Mouse (Mus musculus) hindbrain, embryonic 12.5 days (tissue): ENCODE data around the gene Mast3. TPM values are rescaled to one million over a fixed set of nuclear protein-coding genes. Genes with fewer than 3 reads are reported as not detected.

Experiments
- ATAC-seq: fragments of 200-750 bp; cut with Nextera tagmentation; 2 replicates; pipeline ENCODE4 v1.8.0; 2017; ENCODE audit warnings: moderate TSS enrichment; ENCODE audit not compliant: low FRiP score
- H3K27ac ChIP-seq: fragments of 300-500 bp; sonication (generic); 2 replicates; pipeline ENCODE4 v1.5.1; 2016; ENCODE audit warnings: mild to moderate bottlenecking
- H3K27me3 ChIP-seq: fragments of 300-500 bp; sonication (generic); 2 replicates; pipeline ENCODE4 v1.6.1; 2016; ENCODE audit warnings: mild to moderate bottlenecking
- H3K36me3 ChIP-seq: fragments of 300-500 bp; sonication (generic); 2 replicates; pipeline ENCODE4 v1.6.1; 2016; ENCODE audit warnings: mild to moderate bottlenecking
- H3K4me1 ChIP-seq: fragments of 300-500 bp; sonication (generic); 2 replicates; pipeline ENCODE4 v1.6.1; 2016
- H3K4me2 ChIP-seq: fragments of 300-500 bp; sonication (generic); replicated peaks from 2 replicates; pipeline ENCODE4 v1.6.1; 2016; ENCODE audit warnings: mild to moderate bottlenecking
- H3K4me3 ChIP-seq: fragments of 300-500 bp; sonication (generic); 2 replicates; pipeline ENCODE4 v1.5.1; 2016; ENCODE audit warnings: mild to moderate bottlenecking
- H3K9ac ChIP-seq: fragments of 300-500 bp; sonication (generic); 2 replicates; pipeline ENCODE4 v1.6.1; 2016; ENCODE audit warnings: mild to moderate bottlenecking, moderate library complexity
- H3K9me3 ChIP-seq: fragments of 300-500 bp; sonication (generic); replicated peaks from 2 replicates; pipeline ENCODE4 v1.6.1; 2016; ENCODE audit warnings: mild to moderate bottlenecking
- WGBS: fragments of 180-500 bp; shearing (Covaris S2); methylation state at CpG from one replicate; pipeline ENCODE4 v1.1.7; 2016; 5-methylcytosine and 5-hydroxymethylcytosine counted together
- polyA plus RNA-seq: library from polyadenylated mRNA; unstranded; fragments of >200 nt; fragmentation: Nextera tagmentation; extraction: Ambion mirVana; gene quantifications from 2 replicates; pipeline ENCODE4 v1.2.1, GENCODE M21; 2016

Mast3 gene
- polyA plus RNA-seq, 1 experiment from 2014 or later: 17.7 TPM

DNA sequence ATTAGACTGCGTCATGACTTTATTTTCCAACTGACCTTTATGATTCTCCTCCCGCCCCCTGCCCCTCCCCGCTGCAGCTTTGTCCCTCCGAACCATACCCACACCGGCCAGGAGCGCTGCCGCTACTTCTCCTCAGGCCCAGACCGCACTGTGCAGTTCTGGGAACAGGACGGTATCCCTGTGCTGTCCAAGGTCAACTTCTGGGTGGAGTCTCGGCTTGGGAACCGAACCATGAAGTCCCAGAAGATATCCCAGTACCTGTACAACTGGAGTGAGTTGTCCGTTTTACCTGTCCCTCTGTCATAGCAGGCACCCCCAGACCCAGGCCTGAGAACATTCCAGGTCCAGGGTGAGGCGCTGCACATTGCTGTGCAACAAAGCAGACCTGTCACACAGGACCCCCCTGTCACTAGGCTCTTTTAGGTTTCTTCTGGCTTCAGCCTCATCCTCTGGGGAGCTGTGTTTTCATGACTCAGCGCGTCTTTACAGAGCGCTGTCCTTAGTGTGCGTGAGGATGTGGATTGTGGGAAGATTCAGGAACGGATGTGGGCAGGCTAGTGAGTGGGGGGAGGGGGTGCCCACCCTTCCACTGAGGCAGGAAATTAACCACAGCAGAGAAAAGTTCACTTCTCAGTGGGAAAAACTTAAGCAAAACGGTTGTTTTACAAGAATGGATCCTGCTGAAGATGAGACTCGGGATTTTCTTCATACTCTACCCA lies 6.3 kb upstream of the Mast3 start:
- H3K4me3 ChIP-seq: no peak overlapping the region

DNA sequence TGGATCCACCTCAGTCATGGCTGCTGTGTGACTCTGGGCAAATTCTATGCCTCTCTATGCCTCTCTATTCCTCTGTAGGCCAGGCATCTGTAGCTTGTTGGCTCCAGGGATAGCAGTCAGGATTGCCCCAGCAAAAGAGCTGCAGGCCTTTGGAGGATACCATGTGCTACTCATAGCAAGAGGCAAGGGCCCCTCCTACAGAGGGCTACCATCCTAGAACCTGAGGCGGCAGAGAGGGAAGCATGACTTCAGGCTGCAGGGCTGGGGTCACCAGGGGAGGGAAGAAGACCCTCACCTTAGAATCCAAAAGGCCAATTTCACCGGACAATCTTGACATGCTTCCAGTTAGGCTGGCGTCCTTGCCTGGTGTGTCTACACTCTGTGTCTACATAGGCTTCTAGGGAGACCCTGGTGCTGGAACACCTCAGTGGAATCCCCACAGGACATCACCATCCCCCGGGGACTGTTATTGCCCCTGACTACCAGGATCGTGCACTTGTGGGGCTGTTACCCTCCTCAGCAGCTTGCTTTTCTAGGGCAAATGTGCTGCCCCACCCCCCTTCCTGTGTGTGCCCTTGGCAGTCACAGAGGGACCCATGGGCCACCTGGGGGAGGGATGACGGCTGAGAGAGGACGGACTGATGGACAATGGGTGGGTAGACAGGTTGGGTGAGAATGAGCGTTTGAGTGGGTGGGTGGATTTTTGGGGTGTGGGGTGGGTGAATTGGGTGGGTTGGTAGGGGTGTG lies 4.3 kb upstream of the Mast3 start:
- H3K9me3 ChIP-seq: no peaks in the 10 kb centered on the region
- no peaks in the 10 kb centered on the region for H3K36me3 ChIP-seq
- no peak overlapping the region for H3K4me3 ChIP-seq
- no peak overlapping the region for H3K27ac ChIP-seq
- H3K4me1 ChIP-seq: peaks cover 9% of the 10 kb centered on the region; the same call in 1 of the 2 replicates
- peaks cover 36% of the 10 kb centered on the region for H3K27me3 ChIP-seq
- no peak for ATAC-seq
- H3K4me2 ChIP-seq: no peak overlapping the region
- H3K9ac ChIP-seq: no peak overlapping the region
- WGBS: 75% methylated on average over 8 of the region's 8 CpGs

More for the DNA sequence above, 6.3 kb upstream of the Mast3 start:
- no peak for ATAC-seq
- H3K4me1 ChIP-seq: no peaks in the 10 kb centered on the region
- 74% methylated on average over 20 of the region's 20 CpGs for WGBS
- H3K36me3 ChIP-seq: no peaks in the 10 kb centered on the region
- H3K4me2 ChIP-seq: no peak overlapping the region
- no peaks in the 10 kb centered on the region for H3K9me3 ChIP-seq
- H3K9ac ChIP-seq: no peak overlapping the region
- no peak overlapping the region for H3K27ac ChIP-seq
- peaks cover 37% of the 10 kb centered on the region for H3K27me3 ChIP-seq

DNA sequence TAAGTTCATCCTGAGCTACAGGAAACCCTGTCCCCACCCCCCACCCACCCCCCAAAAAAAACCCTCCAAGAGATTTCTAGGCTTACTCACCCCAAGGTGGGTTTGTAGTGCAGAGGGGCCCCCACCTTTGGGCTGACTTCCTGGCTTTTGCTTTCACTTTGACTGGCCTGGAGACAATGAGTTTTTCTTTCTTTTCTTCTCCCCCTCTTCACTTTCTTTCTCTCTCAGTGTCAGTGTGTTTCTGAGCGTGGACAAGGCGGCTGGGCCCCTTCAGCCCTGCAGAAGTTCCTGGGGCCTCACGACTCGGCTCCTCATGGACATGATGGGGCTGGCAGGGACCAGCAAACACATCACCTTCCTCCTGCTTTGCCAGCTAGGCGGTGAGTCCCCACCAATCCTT lies 3.4 kb upstream of the Mast3 start, which contains the start of gene Il12rb1:
Il12rb1 (plus strand) TSS at position 211 of the 400 bp plus-strand sequence.
- 54% methylated on average over 5 of the region's 5 CpGs for WGBS
- Histone ChIP-seq H3K4me1 (peaks cover 16% of the 10 kb centered on the region), H3K27me3 (peaks cover 42% of the 10 kb centered on the region), H3K36me3 (no peaks in the 10 kb centered on the region), H3K4me3 (no peak within 1 kb of the TSS), H3K9ac (no peak within 1 kb of the TSS), H3K27ac (no peak within 1 kb of the TSS), H3K4me2 (no peak within 1 kb of the TSS), H3K9me3 (no peaks in the 10 kb centered on the region)
- no peak for ATAC-seq

- no peaks in the 10 kb centered on the region for H3K36me3 ChIP-seq
- H3K9ac ChIP-seq: no peak overlapping the region
- H3K4me3 ChIP-seq: no peak overlapping the region
- H3K4me1 ChIP-seq: peaks cover 16% of the 10 kb centered on the region
- 53% methylated on average over 1 of the region's 1 CpGs for WGBS
- no peak for ATAC-seq
- no peak overlapping the region for H3K4me2 ChIP-seq
- peaks cover 52% of the 10 kb centered on the region for H3K27me3 ChIP-seq
- no peaks in the 10 kb centered on the region for H3K9me3 ChIP-seq
- H3K27ac ChIP-seq: no peak overlapping the region
Measured at GRCm38 (mm10) chr8:70807304-70807703, 2.5 kb upstream of the Mast3 start.

DNA sequence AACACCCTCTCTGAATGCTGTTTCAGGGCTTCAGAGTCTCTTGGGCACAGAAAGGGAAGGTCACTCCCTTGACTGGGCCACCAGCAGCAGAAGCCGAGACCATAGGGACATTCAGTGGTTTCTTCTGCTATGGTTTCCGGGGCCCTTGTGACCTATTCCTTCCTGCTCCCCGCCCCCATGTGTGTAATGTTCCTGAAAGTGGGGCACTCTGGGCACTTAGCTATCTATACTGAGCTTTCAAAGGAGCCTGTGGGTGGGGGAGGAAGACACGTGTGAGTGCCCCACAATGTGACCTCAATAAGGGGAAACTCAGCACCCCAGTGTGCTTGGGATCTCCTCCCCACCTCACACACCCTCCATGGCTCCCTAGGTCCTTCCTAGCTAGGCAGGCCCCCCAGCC lies 1.7 kb upstream of the Mast3 start:
- H3K4me2 ChIP-seq: no peak overlapping the region
- H3K36me3 ChIP-seq: no peaks in the 10 kb centered on the region
- WGBS: 77% methylated on average over 4 of the region's 4 CpGs
- no peak overlapping the region for H3K9ac ChIP-seq
- H3K4me3 ChIP-seq: no peak overlapping the region
- no peak overlapping the region for H3K27ac ChIP-seq
- peaks cover 59% of the 10 kb centered on the region for H3K27me3 ChIP-seq
- H3K4me1 ChIP-seq: peaks cover 16% of the 10 kb centered on the region
- ATAC-seq: no peak
- H3K9me3 ChIP-seq: no peaks in the 10 kb centered on the region

DNA sequence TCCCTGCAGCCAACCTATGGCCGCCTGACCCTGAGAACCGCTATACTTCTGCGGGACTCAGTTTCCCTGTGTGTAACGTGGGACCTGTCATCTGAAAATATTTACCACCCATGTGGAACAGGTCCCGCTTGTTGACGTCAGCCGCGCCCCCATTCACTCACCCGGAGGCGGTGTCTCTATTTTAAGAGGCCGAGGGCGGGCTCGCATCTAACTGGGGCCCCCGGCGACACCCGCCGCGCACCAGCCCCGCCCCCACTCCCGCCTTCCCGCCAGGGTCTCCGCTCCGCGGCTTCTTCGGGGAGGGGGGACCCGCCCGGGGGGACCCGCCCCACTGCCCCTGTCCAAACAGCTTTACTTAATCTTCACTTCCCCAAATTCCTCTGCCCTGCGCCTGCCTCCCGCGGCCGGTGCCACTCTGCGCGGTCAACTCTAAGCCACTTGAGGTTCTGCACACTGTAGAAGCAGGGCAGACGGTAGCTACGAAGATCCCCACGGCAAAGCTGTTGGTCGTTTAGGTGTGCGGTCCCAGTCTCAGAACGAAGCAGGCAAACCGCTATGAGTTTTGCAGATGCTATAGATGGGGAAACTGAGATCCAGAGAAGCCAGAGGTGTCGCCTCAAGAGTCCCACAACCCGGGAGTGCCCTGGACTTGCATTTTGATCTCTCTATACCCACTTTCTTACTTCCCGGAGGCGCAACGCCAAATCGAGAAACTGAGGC lies 933 bp downstream of the Mast3 start:
- no peaks in the 10 kb centered on the region for H3K36me3 ChIP-seq
- no peak overlapping the region for H3K27ac ChIP-seq
- peak overlapping the region; percentile 42 for H3K4me3 ChIP-seq
- H3K4me1 ChIP-seq: peaks cover 22% of the 10 kb centered on the region
- H3K9me3 ChIP-seq: no peaks in the 10 kb centered on the region
- no peak for ATAC-seq
- H3K27me3 ChIP-seq: peaks cover 74% of the 10 kb centered on the region
- peak overlapping the region; percentile 72 for H3K4me2 ChIP-seq
- WGBS: 2% methylated on average over 47 of the region's 47 CpGs
- H3K9ac ChIP-seq: peak overlapping the region; percentile 44; the same call in 1 of the 2 replicates

GRCm38 (mm10) chr8:70802786-70803510 lies 1.9 kb downstream of the Mast3 start:
- H3K9me3 ChIP-seq: no peaks in the 10 kb centered on the region
- no peak overlapping the region for H3K4me3 ChIP-seq
- H3K27me3 ChIP-seq: peaks cover 82% of the 10 kb centered on the region
- ATAC-seq: no peak
- H3K4me2 ChIP-seq: no peak overlapping the region
- H3K27ac ChIP-seq: no peak overlapping the region
- peaks cover 26% of the 10 kb centered on the region for H3K4me1 ChIP-seq
- H3K36me3 ChIP-seq: no peaks in the 10 kb centered on the region
- 69% methylated on average over 11 of the region's 11 CpGs for WGBS
- H3K9ac ChIP-seq: no peak overlapping the region

DNA sequence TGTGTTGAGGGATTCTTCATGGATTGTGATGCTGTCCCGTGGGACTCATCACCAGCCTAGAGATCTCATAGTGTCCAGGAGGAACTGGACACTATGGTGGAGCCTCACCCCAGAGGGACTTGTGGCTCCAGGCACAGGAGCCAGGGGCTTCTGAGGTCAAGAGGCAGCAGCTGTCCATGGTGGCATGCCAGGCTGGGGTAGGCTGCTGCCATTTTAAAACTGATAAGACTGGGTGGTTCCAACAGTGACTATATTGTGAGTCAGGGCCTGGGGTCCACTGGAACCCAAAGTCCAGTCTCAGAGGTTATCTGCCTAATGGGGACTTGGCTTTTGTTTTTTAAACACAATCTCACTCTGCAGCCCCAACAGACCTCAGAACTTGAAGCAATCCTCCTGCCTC lies 3.0 kb downstream of the Mast3 start:
- no peak overlapping the region for H3K4me3 ChIP-seq
- no peak overlapping the region for H3K4me2 ChIP-seq
- no peak overlapping the region for H3K27ac ChIP-seq
- peaks cover 31% of the 10 kb centered on the region for H3K4me1 ChIP-seq
- H3K27me3 ChIP-seq: peaks cover 79% of the 10 kb centered on the region
- H3K9me3 ChIP-seq: no peaks in the 10 kb centered on the region
- ATAC-seq: no peak
- no peak overlapping the region for H3K9ac ChIP-seq
- H3K36me3 ChIP-seq: no peaks in the 10 kb centered on the region
- WGBS: 88% methylated on average over 1 of the region's 1 CpGs

DNA sequence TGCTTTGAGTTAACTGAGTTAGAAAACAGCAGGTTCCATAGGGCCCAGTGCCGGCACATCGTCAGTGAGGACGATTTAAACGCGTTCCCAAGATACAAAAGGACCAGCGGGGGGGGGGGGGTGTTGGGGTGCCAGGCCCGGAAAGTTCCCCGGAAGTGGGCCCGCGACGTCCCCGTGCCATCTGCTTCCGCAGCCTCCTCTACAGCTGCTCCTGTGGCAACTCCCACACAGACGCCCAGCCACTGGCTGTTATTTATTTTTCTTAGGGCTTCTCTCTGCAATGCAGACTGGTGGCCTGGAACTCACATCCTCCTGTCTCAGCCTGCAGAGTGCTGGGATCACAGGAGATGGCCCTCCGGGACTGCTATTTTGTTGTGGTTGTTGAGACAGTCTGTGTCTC lies 3.7 kb downstream of the Mast3 start:
- no peaks in the 10 kb centered on the region for H3K36me3 ChIP-seq
- no peak overlapping the region for H3K27ac ChIP-seq
- no peak overlapping the region for H3K9ac ChIP-seq
- H3K9me3 ChIP-seq: no peaks in the 10 kb centered on the region
- peaks cover 78% of the 10 kb centered on the region for H3K27me3 ChIP-seq
- H3K4me1 ChIP-seq: peaks cover 36% of the 10 kb centered on the region
- no peak overlapping the region for H3K4me3 ChIP-seq
- ATAC-seq: no peak
- no peak overlapping the region for H3K4me2 ChIP-seq
- WGBS: 24% methylated on average over 15 of the region's 15 CpGs

DNA sequence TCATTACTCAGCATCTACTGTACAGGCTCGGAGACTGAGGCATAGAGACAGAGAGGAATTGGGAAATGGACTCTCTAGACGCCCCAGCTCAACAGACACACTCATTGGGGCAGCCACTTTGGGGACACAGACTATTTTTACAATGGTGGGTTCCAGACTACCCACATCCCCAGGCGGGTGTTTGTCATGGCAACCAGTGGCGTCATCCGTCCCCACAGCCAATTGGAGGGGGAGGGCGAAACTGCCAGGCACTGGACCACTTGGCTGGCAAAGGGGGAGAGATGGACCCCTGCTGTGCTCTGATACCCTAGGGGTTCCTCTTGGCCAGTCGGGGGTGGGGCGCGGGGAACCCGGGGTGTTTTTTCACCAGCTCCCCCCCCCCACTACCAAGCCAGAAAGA lies 4.2 kb downstream of the Mast3 start:
- H3K27ac ChIP-seq: no peak overlapping the region
- peaks cover 77% of the 10 kb centered on the region for H3K27me3 ChIP-seq
- H3K9me3 ChIP-seq: no peaks in the 10 kb centered on the region
- H3K9ac ChIP-seq: no peak overlapping the region
- no peak overlapping the region for H3K4me3 ChIP-seq
- WGBS: 52% methylated on average over 10 of the region's 10 CpGs
- H3K4me1 ChIP-seq: peaks cover 37% of the 10 kb centered on the region
- no peak overlapping the region for H3K4me2 ChIP-seq
- ATAC-seq: no peak
- no peaks in the 10 kb centered on the region for H3K36me3 ChIP-seq

DNA sequence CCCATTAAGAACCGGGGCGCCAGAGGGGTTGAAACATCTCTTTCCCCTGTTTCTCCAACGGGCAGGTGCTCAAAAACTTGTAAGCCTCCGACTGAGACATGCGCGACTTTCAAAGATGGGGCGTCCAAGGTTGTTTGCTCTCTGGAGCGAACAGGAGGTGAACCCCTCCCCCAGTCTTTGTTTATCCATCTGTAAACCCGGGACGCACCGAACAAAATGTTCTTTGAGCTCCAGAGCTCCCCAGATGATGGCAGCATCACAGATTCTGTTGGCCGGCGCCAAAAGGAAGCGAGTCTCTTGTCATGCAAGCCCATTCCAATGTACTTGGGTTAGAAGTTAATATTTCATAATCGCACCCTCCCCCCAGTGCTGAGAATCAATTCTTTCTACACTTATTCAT lies 6.6 kb downstream of the Mast3 start:
- Histone ChIP-seq H3K36me3 (no peaks in the 10 kb centered on the region), H3K27ac (no peak overlapping the region), H3K4me3 (peak overlapping the region; percentile 54; the same call in 1 of the 2 replicates), H3K4me2 (peak overlapping the region; percentile 76), H3K9ac (0 out of 2 replicates have a peak overlapping the region, but pooled peaks have one; percentile 77), H3K9me3 (no peaks in the 10 kb centered on the region), H3K4me1 (peaks cover 25% of the 10 kb centered on the region), H3K27me3 (peaks cover 74% of the 10 kb centered on the region)
- ATAC-seq: no peak
- WGBS: 12% methylated on average over 15 of the region's 15 CpGs
